Mouse (Mus musculus) testis, adult 2 months (tissue): ENCODE results near the gene Myl3. TPM values are rescaled to one million over a fixed set of nuclear protein-coding genes. Genes with fewer than 3 reads are reported as not detected.

ENCODE experiments used
- H3K27ac ChIP-seq: fragments of 200-500 bp; 2 replicates; pipeline ENCODE4 v1.5.1; 2012; ENCODE audit warnings: low read depth, low read length; ENCODE audit not compliant: control insufficient read depth, insufficient read depth
- H3K27me3 ChIP-seq: fragments of 200-500 bp; 2 replicates; pipeline ENCODE4 v1.6.1; 2012; ENCODE audit warnings: mild to moderate bottlenecking, low read length, moderate library complexity; ENCODE audit not compliant: control insufficient read depth, insufficient read depth
- H3K36me3 ChIP-seq: fragments of 200-500 bp; 2 replicates; pipeline ENCODE4 v1.6.1; 2012; ENCODE audit warnings: mild to moderate bottlenecking, low read length; ENCODE audit not compliant: control insufficient read depth, insufficient read depth
- H3K4me1 ChIP-seq: fragments of 200-500 bp; 2 replicates; pipeline ENCODE4 v1.6.1; 2012; ENCODE audit warnings: low read length; ENCODE audit not compliant: control insufficient read depth, insufficient read depth
- H3K4me3 ChIP-seq: fragments of 200-500 bp; 2 replicates; pipeline ENCODE4 v1.5.1; 2012; ENCODE audit warnings: low read depth, mild to moderate bottlenecking, low read length, moderate library complexity, mixed read lengths; ENCODE audit not compliant: control insufficient read depth
- CTCF ChIP-seq: fragments of 200-500 bp; IDR thresholded peaks from 2 replicates; pipeline ENCODE4 v1.5.1; 2012; ENCODE audit warnings: low read depth, mild to moderate bottlenecking, inconsistent platforms, low read length, moderate library complexity; ENCODE audit not compliant: control insufficient read depth, insufficient read depth, insufficient replicate concordance
- POLR2A ChIP-seq: fragments of 200-500 bp; IDR thresholded peaks from 2 replicates; pipeline ENCODE4 v1.6.1; 2012; ENCODE audit warnings: low read depth, mild to moderate bottlenecking, inconsistent platforms, low read length, moderate library complexity; ENCODE audit not compliant: control insufficient read depth
- polyA plus RNA-seq: library from polyadenylated mRNA; depleted of rRNA; stranded (reverse); fragments of >200 nt; gene quantifications from 2 replicates; pipeline ENCODE4 v1.2.3, GENCODE M21; 2012

Myl3 gene
- polyA plus RNA-seq, 1 experiment, result 0.90 TPM

- Histone ChIP-seq H3K4me1 (peaks cover 15% of the 10 kb centered on the region), H3K27ac (no peak overlapping the region), H3K27me3 (no peaks in the 10 kb centered on the region), H3K36me3 (no peaks in the 10 kb centered on the region), H3K4me3 (no peak overlapping the region)
- no peak for TF ChIP-seq POLR2A
- TF ChIP-seq CTCF, result peak; percentile 35; the same call in 1 of the 2 replicates
Measured at GRCm38 (mm10) chr9:110729841-110730240, 11.8 kb upstream of the Myl3 start.

GRCm38 (mm10) chr9:110731859-110732258 is 9.8 kb upstream of the Myl3 start:
- Histone ChIP-seq H3K27me3 (no peaks in the 10 kb centered on the region), H3K4me1 (peaks cover 14% of the 10 kb centered on the region), H3K4me3 (no peak overlapping the region)

GRCm38 (mm10) chr9:110732623-110733022 is 9.0 kb upstream of the Myl3 start:
- Histone ChIP-seq H3K4me3 (peak overlapping the region; percentile 68), H3K36me3 (no peaks in the 10 kb centered on the region), H3K27ac (no peak overlapping the region), H3K4me1 (peaks cover 9% of the 10 kb centered on the region), H3K27me3 (no peaks in the 10 kb centered on the region)
- no peak for TF ChIP-seq POLR2A
- no peak for TF ChIP-seq CTCF

More at GRCm38 (mm10) chr9:110731859-110732258, 9.8 kb upstream of the Myl3 start:
- Histone ChIP-seq H3K36me3 (no peaks in the 10 kb centered on the region), H3K27ac (no peak overlapping the region)
- TF ChIP-seq CTCF, result no peak
- no peak for TF ChIP-seq POLR2A

DNA sequence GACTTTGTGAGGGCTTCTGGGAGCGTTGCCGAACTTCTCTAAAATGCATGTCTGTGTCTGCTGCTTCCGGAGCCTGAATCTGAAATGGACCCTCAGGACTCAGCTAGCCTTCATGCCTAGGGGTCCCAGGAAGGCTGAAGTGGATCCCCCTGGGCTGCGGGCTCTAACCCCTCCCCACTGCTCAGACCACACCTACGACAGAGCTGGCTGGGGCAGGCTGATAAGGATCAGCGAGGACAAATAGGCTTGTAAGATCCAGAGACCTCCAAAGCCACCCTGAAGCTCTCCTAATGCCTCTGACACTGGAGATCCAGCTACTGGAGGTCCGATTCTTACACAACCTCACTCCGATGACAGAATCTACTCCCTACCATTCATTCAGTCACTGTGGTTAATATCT is 8.6 kb upstream of the Myl3 start:
- Histone ChIP-seq H3K4me1 (peaks cover 9% of the 10 kb centered on the region), H3K27ac (no peak overlapping the region), H3K36me3 (no peaks in the 10 kb centered on the region), H3K4me3 (peak overlapping the region; percentile 68), H3K27me3 (no peaks in the 10 kb centered on the region)
- TF ChIP-seq CTCF (no peak), POLR2A (no peak)

GRCm38 (mm10) chr9:110734154-110734553 is 7.5 kb upstream of the Myl3 start:
- Histone ChIP-seq H3K4me1 (peaks cover 9% of the 10 kb centered on the region), H3K36me3 (no peaks in the 10 kb centered on the region), H3K27ac (no peak overlapping the region), H3K4me3 (no peak overlapping the region), H3K27me3 (no peaks in the 10 kb centered on the region)
- TF ChIP-seq POLR2A (no peak), CTCF (no peak)

GRCm38 (mm10) chr9:110736362-110736761 is 5.3 kb upstream of the Myl3 start:
- Histone ChIP-seq H3K4me3 (no peak overlapping the region), H3K27ac (no peak overlapping the region), H3K27me3 (no peaks in the 10 kb centered on the region), H3K36me3 (no peaks in the 10 kb centered on the region), H3K4me1 (peaks cover 9% of the 10 kb centered on the region)
- TF ChIP-seq CTCF (no peak), POLR2A (no peak)

GRCm38 (mm10) chr9:110738054-110738453 is 3.6 kb upstream of the Myl3 start:
- no peak overlapping the region for H3K27ac ChIP-seq
- H3K4me3 ChIP-seq, result no peak overlapping the region
- no peak for TF ChIP-seq POLR2A
- no peak for TF ChIP-seq CTCF
- no peaks in the 10 kb centered on the region for H3K36me3 ChIP-seq
- H3K27me3 ChIP-seq, result no peaks in the 10 kb centered on the region
- H3K4me1 ChIP-seq, result peaks cover 5% of the 10 kb centered on the region

GRCm38 (mm10) chr9:110739961-110740360 is 1.7 kb upstream of the Myl3 start:
- TF ChIP-seq POLR2A (no peak), CTCF (no peak)
- Histone ChIP-seq H3K36me3 (no peaks in the 10 kb centered on the region), H3K4me3 (no peak overlapping the region), H3K27ac (no peak overlapping the region), H3K4me1 (peaks cover 3% of the 10 kb centered on the region), H3K27me3 (peaks cover 5% of the 10 kb centered on the region; the same call in 1 of the 2 replicates)
